Mouse (Mus musculus) brown adipose tissue, adult 24 weeks (tissue): Measurements from ENCODE around the gene Inpp5k. TPM values are rescaled to one million over a fixed set of nuclear protein-coding genes. Genes with fewer than 3 reads are reported as not detected.
A peak's percentile ranks its signal among the peaks of the same experiment; 100 is the strongest.

ENCODE experiments used
- H3K27ac ChIP-seq: fragments of 200-500 bp; replicated peaks from 2 replicates; pipeline ENCODE4 v1.5.1; 2012; ENCODE audit warnings: low read depth, mild to moderate bottlenecking, low read length
- H3K4me1 ChIP-seq: fragments of 200-500 bp; 2 replicates; pipeline ENCODE4 v1.6.1; 2012; ENCODE audit warnings: low read length, mixed read lengths; ENCODE audit not compliant: control insufficient read depth, insufficient read depth, insufficient read length
- H3K4me3 ChIP-seq: fragments of 200-500 bp; 2 replicates; pipeline ENCODE4 v1.5.1; 2012; ENCODE audit warnings: low read depth, mild to moderate bottlenecking, low read length, moderate library complexity; ENCODE audit not compliant: insufficient read depth
- polyA plus RNA-seq: library from polyadenylated mRNA; stranded (reverse); fragments of >200 nt; gene quantifications from 2 replicates; pipeline ENCODE4 v1.2.4, GENCODE M21; 2012; ENCODE audit not compliant: missing spikeins, insufficient read depth, insufficient read length

Inpp5k gene
- polyA plus RNA-seq, 1 experiment, result 24.1 TPM

DNA sequence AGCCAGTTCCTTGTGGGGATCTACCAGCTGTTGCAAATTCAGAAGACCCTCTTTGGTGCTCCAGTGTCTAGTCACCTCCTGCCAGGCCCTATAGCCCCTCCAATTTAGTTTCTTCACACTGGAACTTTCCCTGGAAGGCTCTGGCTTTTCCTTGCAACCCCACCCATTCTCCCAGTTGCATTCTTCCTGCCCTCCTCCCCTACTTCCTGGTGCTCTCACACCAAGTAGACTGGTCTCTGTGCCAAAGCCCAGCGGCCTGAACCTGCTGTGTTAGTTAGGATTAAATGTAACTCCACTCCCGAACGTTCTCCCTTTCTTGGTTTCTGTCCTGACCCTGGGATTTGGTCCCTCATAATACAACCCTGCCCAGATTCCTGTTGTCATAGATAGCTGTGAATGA lies 4.0 kb downstream of the Inpp5k start:
- H3K27ac ChIP-seq, result peak overlapping the region; percentile 87
- H3K4me3 ChIP-seq, result 0 out of 2 replicates have a peak overlapping the region, but pooled peaks have one; percentile 3

DNA sequence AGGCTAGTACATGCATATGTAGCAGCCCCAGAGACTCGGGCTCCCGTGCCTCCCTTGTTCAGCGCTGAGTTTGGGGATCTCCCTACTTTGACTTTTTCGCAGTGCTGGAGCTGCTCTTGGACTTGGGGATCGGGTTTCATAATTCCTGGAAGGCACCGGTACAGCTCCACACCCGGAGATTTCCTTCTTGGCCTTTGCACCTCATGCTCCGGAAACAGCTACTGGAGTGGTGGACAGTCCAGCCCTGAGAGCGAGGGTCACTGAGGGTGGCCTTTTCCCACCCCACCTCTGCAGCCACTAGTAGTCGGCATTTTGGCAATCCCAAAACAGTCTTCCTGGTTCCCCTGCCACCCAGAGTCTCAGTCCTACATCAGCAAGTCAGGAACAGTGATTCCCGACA lies 4.5 kb downstream of the Inpp5k start:
- Histone ChIP-seq H3K4me1 (peaks cover 21% of the 10 kb centered on the region), H3K27ac (peak overlapping the region; percentile 87), H3K4me3 (0 out of 2 replicates have a peak overlapping the region, but pooled peaks have one; percentile 3)

More for the DNA sequence above, 4.0 kb downstream of the Inpp5k start:
- peaks cover 21% of the 10 kb centered on the region for H3K4me1 ChIP-seq

DNA sequence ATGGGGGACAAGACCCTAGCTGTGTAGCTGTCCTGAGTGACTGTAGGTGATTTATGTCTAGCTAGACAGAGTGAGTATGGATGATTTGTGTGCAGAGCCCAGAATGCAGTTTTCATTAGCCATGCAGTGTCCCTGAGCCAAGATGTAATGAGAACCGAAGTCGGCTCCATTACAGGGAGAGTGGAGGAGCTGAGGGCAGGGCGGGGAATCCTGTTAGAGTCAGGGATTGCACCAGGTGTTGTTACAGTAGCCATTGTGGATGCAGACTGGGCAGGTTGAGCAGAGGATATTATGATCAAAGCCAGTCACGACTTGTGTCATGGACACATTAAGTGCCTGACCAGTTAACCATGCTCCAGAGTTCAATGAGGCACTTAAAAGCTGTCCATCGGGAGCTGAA lies 12.5 kb downstream of the Inpp5k start:
- Histone ChIP-seq H3K4me1 (peaks cover 2% of the 10 kb centered on the region; the same call in 1 of the 2 replicates), H3K4me3 (no peak overlapping the region), H3K27ac (no peak overlapping the region)

DNA sequence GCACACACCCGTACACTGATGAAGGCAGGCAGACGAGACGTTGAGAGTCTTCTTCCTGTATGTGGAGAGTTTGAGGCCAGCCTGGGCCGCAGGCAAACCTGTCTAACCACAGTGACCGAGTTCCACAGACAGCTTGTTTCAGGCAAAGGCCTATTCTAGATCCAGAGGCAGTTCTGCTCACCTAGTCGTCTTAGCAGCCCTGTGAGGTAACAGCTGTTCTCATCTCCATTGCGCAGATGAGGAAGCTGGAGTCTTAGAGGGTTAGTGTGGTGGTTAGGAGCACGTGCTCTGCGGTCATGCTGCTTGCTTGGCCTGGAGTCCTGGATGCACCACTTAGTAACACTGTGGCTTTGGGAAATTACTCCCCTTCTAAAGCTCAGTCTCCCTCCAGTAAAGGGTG lies 13.9 kb downstream of the Inpp5k start:
- Histone ChIP-seq H3K4me1 (peaks cover 10% of the 10 kb centered on the region), H3K4me3 (no peak overlapping the region), H3K27ac (no peak overlapping the region)

DNA sequence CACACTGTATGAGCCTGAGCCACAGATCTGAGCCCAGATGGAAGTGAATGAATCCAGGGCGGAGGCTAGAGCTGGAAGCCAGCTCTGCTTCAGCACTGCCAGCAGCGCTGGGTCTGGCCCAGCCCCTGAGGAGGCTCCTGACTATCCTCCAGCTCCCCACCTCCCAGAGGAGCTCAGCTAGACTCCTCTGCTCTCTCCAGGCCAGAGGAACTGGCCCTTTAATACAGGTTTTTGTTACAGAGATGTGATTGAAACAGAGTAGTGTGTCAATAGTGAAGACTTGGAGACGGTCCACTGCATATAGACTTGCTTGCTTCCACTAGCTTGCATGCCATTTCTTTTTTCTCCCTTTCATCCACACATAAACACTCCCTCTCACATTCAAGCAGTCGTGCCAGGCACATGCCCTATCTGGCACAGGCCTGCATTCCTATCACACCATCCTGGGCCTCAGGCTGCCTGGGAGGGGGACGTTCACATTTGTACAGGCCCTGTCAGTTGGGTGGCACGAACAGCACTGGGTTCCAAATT lies 17.0 kb downstream of the Inpp5k start:
- Histone ChIP-seq H3K4me1 (peaks cover 20% of the 10 kb centered on the region), H3K27ac (peak overlapping the region; percentile 46), H3K4me3 (no peak overlapping the region)

DNA sequence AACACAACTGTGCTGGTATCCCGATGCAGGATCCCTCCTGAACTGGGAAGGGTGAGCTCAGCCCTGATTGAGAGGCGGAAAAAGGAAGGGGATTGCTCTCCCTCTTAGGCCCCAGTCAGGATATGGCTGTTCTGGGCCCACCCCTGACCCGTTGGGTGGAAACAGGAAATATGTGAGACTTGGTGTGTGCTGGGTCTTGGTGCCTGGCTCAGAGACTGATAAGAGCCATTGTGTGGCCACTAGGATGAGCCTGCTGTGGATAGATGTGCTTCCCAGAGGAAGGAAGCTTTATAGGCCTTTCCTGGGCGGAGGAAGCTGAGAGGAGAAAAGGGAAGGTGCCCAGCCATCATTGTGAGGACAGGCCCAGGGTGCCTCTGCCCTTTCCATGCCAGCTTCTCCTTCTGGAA lies 18.4 kb downstream of the Inpp5k start:
- H3K27ac ChIP-seq, result peak overlapping the region; percentile 94
- H3K4me3 ChIP-seq, result no peak overlapping the region
- peaks cover 23% of the 10 kb centered on the region for H3K4me1 ChIP-seq

DNA sequence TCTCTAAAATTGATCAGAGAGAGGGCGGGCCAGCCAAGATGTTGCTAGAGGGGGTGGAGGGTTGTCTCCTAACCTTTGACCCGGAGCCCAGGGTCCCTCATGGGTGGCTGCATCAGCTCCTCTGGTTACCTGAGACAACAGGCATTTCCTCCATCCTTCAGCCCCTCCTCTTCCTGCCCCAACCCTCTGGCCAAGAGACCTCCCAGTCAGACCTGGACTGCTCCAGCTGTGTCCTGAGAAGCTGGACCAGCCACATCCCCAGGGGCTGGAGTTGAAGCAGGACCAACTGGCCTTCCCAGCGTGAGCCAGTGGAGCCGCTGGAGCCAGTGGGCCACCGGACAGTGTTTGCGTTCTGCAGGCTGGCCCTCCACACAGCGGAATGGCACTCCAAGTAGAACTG lies 19.5 kb downstream of the Inpp5k start, which contains the start of gene Myo1c:
Gene Myo1c (plus strand): TSS at position 194 of the 400 bp plus-strand sequence.
- Histone ChIP-seq H3K4me3 (peak within 1 kb of the TSS; percentile 98), H3K4me1 (peaks cover 33% of the 10 kb centered on the region)

DNA sequence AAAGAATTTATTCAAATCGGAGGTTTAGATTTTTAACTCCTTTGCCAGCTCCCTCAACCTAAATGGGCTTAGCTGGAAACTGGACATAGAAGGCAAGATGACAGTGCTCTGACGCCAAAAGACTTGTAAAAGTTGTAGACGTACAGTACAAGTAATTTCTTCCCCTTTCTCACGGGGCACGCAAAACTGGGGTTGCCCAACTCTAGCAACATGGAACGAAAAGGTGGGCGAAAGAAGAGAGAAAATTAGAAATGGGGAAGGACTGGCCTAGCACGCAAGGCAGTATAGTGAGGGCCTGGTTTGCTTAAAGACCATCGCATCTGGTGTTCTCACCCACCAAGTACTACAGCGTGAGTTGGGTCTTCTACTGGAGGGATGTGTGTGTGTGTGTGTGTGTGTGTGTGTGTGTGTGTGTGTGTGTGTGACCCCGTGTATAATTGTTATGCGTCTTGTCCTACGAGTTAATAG lies 20.2 kb downstream of the Inpp5k start:
- H3K4me3 ChIP-seq, result peak overlapping the region; percentile 98
- H3K4me1 ChIP-seq, result peaks cover 33% of the 10 kb centered on the region
- peak overlapping the region; percentile 100 for H3K27ac ChIP-seq

More for the DNA sequence above, 19.5 kb downstream of the Inpp5k start, which contains the start of gene Myo1c:
- peak within 1 kb of the TSS; percentile 100 for H3K27ac ChIP-seq

DNA sequence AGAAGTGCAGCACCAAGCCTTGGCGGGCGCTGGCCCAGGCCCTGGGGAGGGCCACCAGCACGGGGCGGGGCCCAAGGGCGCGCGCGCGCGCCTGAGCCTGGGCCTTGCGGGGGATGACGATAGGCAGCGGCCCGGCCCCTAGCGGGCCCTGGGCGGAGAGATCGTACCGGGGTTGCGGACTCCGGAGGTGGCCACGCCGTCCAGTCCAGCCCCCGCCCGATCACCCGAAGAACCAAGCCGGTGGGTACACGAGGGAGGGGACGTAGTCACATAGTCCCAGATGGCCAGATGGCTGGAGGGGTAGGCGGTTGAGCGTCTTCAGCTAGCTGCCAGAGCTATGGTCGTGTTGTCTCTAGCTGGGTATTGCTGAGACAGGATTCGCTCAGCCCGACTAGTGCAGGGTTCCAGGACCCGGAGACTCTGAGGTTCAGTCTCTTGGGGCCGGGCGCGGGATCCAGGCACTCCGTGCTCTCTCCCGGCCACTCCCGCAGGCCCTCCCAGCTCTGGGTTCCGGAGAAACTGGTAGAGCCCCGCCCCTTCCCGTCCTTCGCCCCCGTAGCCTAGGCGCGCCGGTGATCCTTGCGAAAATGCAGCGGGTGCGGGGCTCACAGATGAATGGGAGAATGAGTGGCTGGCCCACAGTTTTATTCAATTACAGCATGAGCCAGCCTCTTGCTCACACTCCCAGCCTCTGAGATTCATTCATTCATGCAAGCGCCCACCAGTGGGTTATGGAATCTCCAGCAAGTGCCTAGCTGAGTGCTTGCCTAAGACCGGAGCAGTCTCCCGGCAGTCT lies 20.8 kb downstream of the Inpp5k start:
- Histone ChIP-seq H3K4me3 (peak overlapping the region; percentile 98), H3K4me1 (peaks cover 33% of the 10 kb centered on the region), H3K27ac (peak overlapping the region; percentile 100)

DNA sequence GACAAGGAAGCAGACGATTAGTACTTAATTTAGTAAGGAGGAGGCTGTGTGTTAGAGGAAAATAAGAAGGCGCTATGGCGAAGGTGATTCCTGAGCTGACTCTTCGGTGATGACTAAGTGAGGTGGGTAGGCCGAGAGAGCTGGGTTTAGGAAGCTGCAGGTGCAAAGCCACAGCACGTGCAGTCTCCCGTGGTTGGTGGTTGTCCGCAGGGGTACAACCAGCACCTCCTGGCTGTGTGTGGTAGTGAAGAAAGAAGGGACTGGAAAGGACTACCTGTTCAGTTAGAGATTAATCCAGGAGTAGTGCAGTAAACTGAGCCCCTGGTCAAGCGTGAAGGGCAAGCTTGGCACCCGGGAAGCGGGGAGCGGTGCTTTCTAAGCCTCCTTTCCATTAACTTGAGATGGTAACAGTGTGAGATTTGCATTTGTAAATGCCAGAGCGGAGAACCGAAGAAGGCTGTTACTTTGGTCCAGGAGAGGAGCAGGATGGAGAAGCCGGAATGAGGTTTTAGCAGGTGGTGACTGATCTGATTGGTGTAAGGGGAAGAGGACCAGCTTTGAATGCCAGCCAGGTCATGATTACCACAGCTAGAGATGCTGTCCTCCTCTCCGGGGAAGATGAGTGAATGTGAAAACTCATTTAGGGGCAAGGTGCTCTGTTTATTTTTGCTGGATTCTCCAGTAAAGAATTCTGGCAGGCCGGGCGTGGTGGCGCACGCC lies 21.6 kb downstream of the Inpp5k start:
- Histone ChIP-seq H3K4me1 (peaks cover 37% of the 10 kb centered on the region), H3K4me3 (peak overlapping the region; percentile 98), H3K27ac (peak overlapping the region; percentile 100)

DNA sequence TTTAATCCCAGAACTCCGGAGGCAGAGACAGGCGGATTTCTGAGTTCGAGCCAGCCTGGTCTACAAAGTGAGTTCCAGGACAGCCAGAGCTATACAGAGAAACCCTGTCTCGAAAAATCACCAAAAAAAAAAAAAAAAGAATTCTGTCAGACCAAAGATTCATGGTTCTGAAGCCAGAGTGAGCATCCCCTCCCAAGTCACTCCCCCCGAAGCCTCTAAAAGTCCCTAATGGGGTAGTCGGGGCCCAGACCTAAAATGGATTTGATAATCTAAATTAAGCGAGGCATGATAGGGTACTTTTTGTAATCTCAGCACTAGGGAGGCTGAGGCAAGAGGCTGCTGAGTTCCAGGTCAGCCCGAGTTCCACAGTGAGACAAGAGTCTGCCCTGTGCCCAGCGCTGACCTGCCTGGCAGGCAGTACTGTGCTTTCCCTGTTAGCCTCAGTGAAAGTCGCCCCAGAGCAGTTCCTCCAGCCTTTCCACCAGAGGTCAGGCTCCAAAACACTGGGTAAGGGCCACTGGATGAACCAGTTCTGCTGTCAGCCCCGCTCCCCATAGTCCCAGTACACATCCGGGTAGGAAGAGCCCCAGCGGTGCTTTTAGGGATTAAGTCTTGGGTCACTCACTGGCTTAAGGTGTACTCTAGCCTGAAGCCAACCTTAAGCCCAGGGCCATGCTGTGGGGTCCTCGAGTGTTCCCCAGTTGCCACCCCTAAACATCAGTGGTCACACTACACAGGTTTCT lies 22.3 kb downstream of the Inpp5k start:
- Histone ChIP-seq H3K27ac (peak overlapping the region; percentile 84), H3K4me1 (peaks cover 37% of the 10 kb centered on the region), H3K4me3 (peak overlapping the region; percentile 98)

DNA sequence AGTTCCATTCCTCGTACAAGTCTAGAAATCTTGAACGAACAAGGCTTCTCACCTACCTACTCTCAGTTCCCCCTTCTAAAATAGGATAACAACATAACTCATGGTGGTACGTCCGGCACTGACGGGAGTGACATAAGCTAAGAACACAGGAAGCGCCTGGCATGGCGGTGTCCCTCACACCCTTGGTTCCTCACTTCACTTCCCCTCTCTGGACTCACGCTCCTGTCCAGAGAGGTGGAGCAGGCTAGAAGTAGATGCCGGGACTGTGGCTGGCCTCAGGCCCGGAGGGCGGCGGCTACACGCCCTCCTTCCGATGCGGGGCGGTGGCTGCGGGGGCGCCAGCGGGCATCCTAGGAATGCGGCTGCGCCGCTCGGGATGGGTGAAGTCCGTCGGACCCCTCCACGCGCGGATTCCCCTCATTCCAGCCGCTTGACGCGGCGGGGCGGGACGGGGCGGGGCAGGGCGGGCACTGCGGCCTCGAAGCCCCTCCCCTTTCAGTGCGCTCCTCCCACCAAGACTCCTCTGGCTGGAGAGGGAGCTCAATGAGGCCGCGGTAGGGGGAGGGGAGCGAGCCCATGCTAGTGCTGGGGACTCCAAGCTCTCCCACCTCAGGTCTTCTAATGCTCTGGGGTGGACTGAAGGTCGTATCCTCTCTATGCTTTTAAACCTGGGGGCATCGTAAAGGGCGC lies 23.1 kb downstream of the Inpp5k start:
- H3K4me1 ChIP-seq, result peaks cover 37% of the 10 kb centered on the region
- peak overlapping the region; percentile 59 for H3K4me3 ChIP-seq

DNA sequence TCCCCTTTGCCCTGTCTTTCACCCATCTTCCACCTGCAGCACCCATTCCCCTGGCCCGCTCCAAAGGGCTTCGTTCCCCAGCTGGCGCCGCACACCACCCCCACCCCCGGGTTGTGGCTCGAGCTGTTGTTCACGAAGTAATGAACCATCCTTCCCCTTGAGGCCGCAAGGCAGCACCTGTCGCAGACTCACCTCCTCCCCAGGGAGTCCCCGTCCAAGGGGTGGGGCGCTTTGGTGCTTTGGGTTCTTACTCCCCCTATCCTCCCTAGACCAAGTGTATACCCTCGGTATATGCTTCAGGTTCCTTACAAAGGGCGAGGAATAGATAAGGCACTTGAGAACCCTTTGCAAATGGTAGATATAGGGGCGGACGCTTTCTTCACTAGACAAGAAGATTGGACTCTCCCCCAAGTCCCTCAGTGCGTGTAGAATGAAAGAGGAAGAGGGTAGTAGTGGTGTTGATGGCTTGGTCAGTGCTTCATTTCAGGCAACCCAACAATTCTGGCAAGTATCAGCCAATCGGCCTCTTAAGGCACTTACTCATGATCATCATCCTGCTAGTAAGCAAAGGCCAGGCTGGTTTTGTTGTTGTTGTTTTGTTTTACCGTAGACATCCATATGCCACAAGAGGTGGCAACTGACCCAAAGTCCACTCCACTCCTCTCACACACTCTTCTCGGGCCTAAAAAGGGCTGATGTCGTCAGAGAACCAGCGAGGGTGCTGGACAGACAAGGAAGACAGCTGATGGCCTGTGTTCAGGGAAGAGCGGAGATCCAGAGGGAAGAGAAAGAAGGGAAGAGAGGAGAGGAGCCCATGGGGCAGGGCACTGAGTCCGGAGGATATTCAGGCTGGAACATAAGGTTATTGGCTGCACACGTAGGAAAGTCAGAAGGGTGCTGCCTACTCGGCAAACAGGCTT lies 23.9 kb downstream of the Inpp5k start:
- Histone ChIP-seq H3K4me3 (peak overlapping the region; percentile 86), H3K4me1 (peaks cover 33% of the 10 kb centered on the region), H3K27ac (peak overlapping the region; percentile 97)

More for the DNA sequence above, 23.1 kb downstream of the Inpp5k start:
- peak overlapping the region; percentile 97 for H3K27ac ChIP-seq
